Mouse (Mus musculus) embryonic fibroblast, embryonic 13.5 days (primary cell): Measurements from ENCODE around the gene Fam213a.

Experiments
- CTCF ChIP-seq: IDR thresholded peaks from 2 replicates; pipeline ENCODE4 v1.5.1; 2011; ENCODE audit warnings: mild to moderate bottlenecking, control low read depth, low read length, moderate library complexity, borderline replicate concordance; ENCODE audit not compliant: insufficient read depth
- POLR2A ChIP-seq: IDR thresholded peaks from 2 replicates; pipeline ENCODE4 v1.6.1; 2011; ENCODE audit warnings: low read depth, mild to moderate bottlenecking, control low read depth, low read length, moderate library complexity

DNA sequence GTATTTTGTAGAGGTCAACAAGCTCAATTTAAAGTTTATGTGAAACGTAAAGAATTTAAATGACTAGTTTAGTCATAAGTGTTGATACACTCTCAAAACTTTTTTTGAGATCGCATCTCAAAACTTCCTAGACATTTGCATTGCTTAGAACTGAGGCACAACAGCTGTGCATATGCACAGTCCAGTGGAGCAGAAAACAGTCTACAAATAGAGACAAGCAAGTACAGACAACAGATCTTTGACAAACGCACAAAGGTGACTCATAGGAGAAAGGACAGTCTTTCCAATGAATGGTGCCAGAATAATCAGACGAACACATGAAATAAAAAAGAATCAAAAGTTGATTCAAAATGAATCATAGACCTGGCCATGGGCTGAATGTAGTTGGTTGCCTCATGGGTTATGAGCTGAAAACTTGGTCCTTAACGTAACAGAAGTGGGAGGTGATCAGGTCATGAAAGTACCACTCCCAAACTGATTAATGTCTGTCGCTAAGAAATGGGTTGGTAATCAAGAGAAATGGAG, 17.5 kb upstream of the Fam213a start:
- TF ChIP-seq CTCF (no peak), POLR2A (no peak)
